Mouse (Mus musculus): ENCODE data around the gene B020004J07Rik.

GRCm38 (mm10) chr4:101850908-101851307 is 7.1 kb upstream of the B020004J07Rik start:
- no peak for TF ChIP-seq CTCF (IDR thresholded peaks at IDR 0.05; ENCODE audit: borderline replicate concordance, insufficient read depth, low read length)
- TF ChIP-seq POLR2A (IDR thresholded peaks at IDR 0.05; ENCODE audit: low read depth, low read length), result no peak
